Mouse (Mus musculus): ENCODE measurements around the gene Bnipl. TPM values are rescaled to one million over a fixed set of nuclear protein-coding genes. Genes with fewer than 3 reads are reported as not detected.

Bnipl gene
- 0.35 and 0.79 TPM in 2 replicates for polyA plus RNA-seq (2016; fragmentation: Nextera tagmentation; extraction: Ambion mirVana)

- peaks cover 40% of the 10 kb centered on the region for H3K36me3 ChIP-seq
- 0 out of 2 replicates have a peak, but pooled peaks cover 5% of the 10 kb centered on the region for H3K4me1 ChIP-seq
- H3K27ac ChIP-seq: no peak within 1 kb of the TSS
- DNase-seq (ENCODE audit: low spot score): no peak
- 46% methylated on average over 7 of the region's 7 CpGs for WGBS
- H3K4me3 ChIP-seq: no peak within 1 kb of the TSS
- no peaks in the 10 kb centered on the region for H3K27me3 ChIP-seq (ENCODE audit: low read depth, poor library complexity, severe bottlenecking)
- no peaks in the 10 kb centered on the region for H3K9me3 ChIP-seq (replicated peaks)
Observed at GRCm38 (mm10) chr3:95250783-95251424, at the start of gene Bnipl. Gene Bnipl, minus strand, starts transcription at chr3:95251193.

GRCm38 (mm10) chr3:95298018-95298417, 47.0 kb upstream of the Bnipl start:
- Histone ChIP-seq H3K27me3 (ENCODE audit: low read depth, poor library complexity, severe bottlenecking) (no peaks in the 10 kb centered on the region), H3K36me3 (peaks cover 44% of the 10 kb centered on the region), H3K4me3 (no peak overlapping the region), H3K27ac (no peak overlapping the region), H3K9me3 (replicated peaks) (no peaks in the 10 kb centered on the region), H3K4me1 (peaks cover 15% of the 10 kb centered on the region)
- DNase-seq (ENCODE audit: low spot score): no peak
- WGBS: 89% methylated on average over 7 of the region's 7 CpGs

GRCm38 (mm10) chr3:95296103-95296469, 45.1 kb upstream of the Bnipl start:
- H3K27ac ChIP-seq: no peak overlapping the region
- H3K9me3 ChIP-seq (replicated peaks): no peaks in the 10 kb centered on the region
- WGBS: 8% methylated on average over 5 of the region's 5 CpGs
- H3K4me3 ChIP-seq: no peak overlapping the region
- H3K27me3 ChIP-seq (ENCODE audit: low read depth, poor library complexity, severe bottlenecking): no peaks in the 10 kb centered on the region
- H3K4me1 ChIP-seq: peaks cover 9% of the 10 kb centered on the region; the same call in 1 of the 2 replicates
- peak; percentile 52 for DNase-seq (ENCODE audit: low spot score)
- H3K36me3 ChIP-seq: peaks cover 59% of the 10 kb centered on the region

GRCm38 (mm10) chr3:95295321-95296102, 44.5 kb upstream of the Bnipl start:
- Histone ChIP-seq H3K4me1 (peaks cover 9% of the 10 kb centered on the region; the same call in 1 of the 2 replicates), H3K36me3 (peaks cover 65% of the 10 kb centered on the region)
- WGBS: 80% methylated on average over 11 of the region's 11 CpGs

GRCm38 (mm10) chr3:95294718-95295117, 43.7 kb upstream of the Bnipl start:
- 89% methylated on average over 5 of the region's 5 CpGs for WGBS
- H3K9me3 ChIP-seq (replicated peaks): no peaks in the 10 kb centered on the region
- H3K27ac ChIP-seq: no peak overlapping the region
- no peaks in the 10 kb centered on the region for H3K27me3 ChIP-seq (ENCODE audit: low read depth, poor library complexity, severe bottlenecking)
- no peak for DNase-seq (ENCODE audit: low spot score)
- peaks cover 73% of the 10 kb centered on the region for H3K36me3 ChIP-seq
- no peak overlapping the region for H3K4me3 ChIP-seq
- peaks cover 9% of the 10 kb centered on the region; the same call in 1 of the 2 replicates for H3K4me1 ChIP-seq

More at GRCm38 (mm10) chr3:95295321-95296102, 44.5 kb upstream of the Bnipl start:
- Histone ChIP-seq H3K4me3 (no peak overlapping the region), H3K27me3 (ENCODE audit: low read depth, poor library complexity, severe bottlenecking) (no peaks in the 10 kb centered on the region), H3K9me3 (replicated peaks) (no peaks in the 10 kb centered on the region), H3K27ac (no peak overlapping the region)
- DNase-seq (ENCODE audit: low spot score): no peak

GRCm38 (mm10) chr3:95294316-95294715, 43.3 kb upstream of the Bnipl start:
- no peaks in the 10 kb centered on the region for H3K9me3 ChIP-seq (replicated peaks)
- 88% methylated on average over 7 of the region's 7 CpGs for WGBS
- H3K4me1 ChIP-seq: peaks cover 9% of the 10 kb centered on the region; the same call in 1 of the 2 replicates
- no peak for DNase-seq (ENCODE audit: low spot score)
- H3K27me3 ChIP-seq (ENCODE audit: low read depth, poor library complexity, severe bottlenecking): no peaks in the 10 kb centered on the region
- H3K36me3 ChIP-seq: peaks cover 73% of the 10 kb centered on the region
- H3K4me3 ChIP-seq: no peak overlapping the region
- H3K27ac ChIP-seq: no peak overlapping the region

GRCm38 (mm10) chr3:95293537-95293936, 42.5 kb upstream of the Bnipl start:
- Histone ChIP-seq H3K36me3 (peaks cover 76% of the 10 kb centered on the region), H3K4me1 (peaks cover 9% of the 10 kb centered on the region; the same call in 1 of the 2 replicates), H3K9me3 (replicated peaks) (no peaks in the 10 kb centered on the region), H3K27ac (no peak overlapping the region), H3K27me3 (ENCODE audit: low read depth, poor library complexity, severe bottlenecking) (no peaks in the 10 kb centered on the region), H3K4me3 (no peak overlapping the region)
- 86% methylated on average over 11 of the region's 11 CpGs for WGBS
- DNase-seq (ENCODE audit: low spot score): no peak

GRCm38 (mm10) chr3:95292899-95293298, 41.9 kb upstream of the Bnipl start:
- H3K27me3 ChIP-seq (ENCODE audit: low read depth, poor library complexity, severe bottlenecking): no peaks in the 10 kb centered on the region
- DNase-seq (ENCODE audit: low spot score): no peak
- no peaks in the 10 kb centered on the region for H3K9me3 ChIP-seq (replicated peaks)
- H3K4me1 ChIP-seq: peaks cover 9% of the 10 kb centered on the region; the same call in 1 of the 2 replicates
- H3K27ac ChIP-seq: no peak overlapping the region
- H3K4me3 ChIP-seq: no peak overlapping the region
- H3K36me3 ChIP-seq: peaks cover 80% of the 10 kb centered on the region
- WGBS: 92% methylated on average over 2 of the region's 2 CpGs

GRCm38 (mm10) chr3:95291041-95291440, 40.0 kb upstream of the Bnipl start:
- H3K9me3 ChIP-seq (replicated peaks): no peaks in the 10 kb centered on the region
- H3K36me3 ChIP-seq: peaks cover 72% of the 10 kb centered on the region
- DNase-seq (ENCODE audit: low spot score): no peak
- no peak overlapping the region for H3K4me3 ChIP-seq
- 0 out of 2 replicates have a peak, but pooled peaks cover 4% of the 10 kb centered on the region for H3K4me1 ChIP-seq
- WGBS: 88% methylated on average over 4 of the region's 4 CpGs
- no peak overlapping the region for H3K27ac ChIP-seq
- no peaks in the 10 kb centered on the region for H3K27me3 ChIP-seq (ENCODE audit: low read depth, poor library complexity, severe bottlenecking)

GRCm38 (mm10) chr3:95290156-95290555, 39.2 kb upstream of the Bnipl start:
- Histone ChIP-seq H3K27ac (no peak overlapping the region), H3K4me1 (no peaks in the 10 kb centered on the region), H3K36me3 (peaks cover 65% of the 10 kb centered on the region), H3K27me3 (ENCODE audit: low read depth, poor library complexity, severe bottlenecking) (no peaks in the 10 kb centered on the region), H3K4me3 (no peak overlapping the region), H3K9me3 (replicated peaks) (no peaks in the 10 kb centered on the region)
- DNase-seq (ENCODE audit: low spot score): no peak
- WGBS: 79% methylated on average over 6 of the region's 6 CpGs

GRCm38 (mm10) chr3:95289419-95289818, 38.4 kb upstream of the Bnipl start:
- Histone ChIP-seq H3K4me3 (no peak overlapping the region), H3K9me3 (replicated peaks) (no peaks in the 10 kb centered on the region), H3K27me3 (ENCODE audit: low read depth, poor library complexity, severe bottlenecking) (no peaks in the 10 kb centered on the region), H3K27ac (no peak overlapping the region), H3K4me1 (peaks cover 5% of the 10 kb centered on the region), H3K36me3 (peaks cover 58% of the 10 kb centered on the region)
- no peak for DNase-seq (ENCODE audit: low spot score)
- WGBS: 94% methylated on average over 4 of the region's 4 CpGs

GRCm38 (mm10) chr3:95287541-95287940, 36.5 kb upstream of the Bnipl start:
- no peaks in the 10 kb centered on the region for H3K9me3 ChIP-seq (replicated peaks)
- H3K4me1 ChIP-seq: peaks cover 15% of the 10 kb centered on the region
- no peaks in the 10 kb centered on the region for H3K27me3 ChIP-seq (ENCODE audit: low read depth, poor library complexity, severe bottlenecking)
- 90% methylated on average over 3 of the region's 3 CpGs for WGBS
- peaks cover 40% of the 10 kb centered on the region for H3K36me3 ChIP-seq
- no peak for DNase-seq (ENCODE audit: low spot score)
- H3K27ac ChIP-seq: no peak overlapping the region
- no peak overlapping the region for H3K4me3 ChIP-seq

GRCm38 (mm10) chr3:95286510-95286909, 35.5 kb upstream of the Bnipl start:
- no peak overlapping the region for H3K27ac ChIP-seq
- DNase-seq (ENCODE audit: low spot score): no peak
- peaks cover 32% of the 10 kb centered on the region for H3K36me3 ChIP-seq
- WGBS: 90% methylated on average over 7 of the region's 7 CpGs
- H3K4me3 ChIP-seq: no peak overlapping the region
- no peaks in the 10 kb centered on the region for H3K27me3 ChIP-seq (ENCODE audit: low read depth, poor library complexity, severe bottlenecking)
- peaks cover 22% of the 10 kb centered on the region for H3K4me1 ChIP-seq
- no peaks in the 10 kb centered on the region for H3K9me3 ChIP-seq (replicated peaks)

Data from limb, embryonic 10.5 days (tissue).